Mouse (Mus musculus) cerebral cortex, adult 2 months (tissue): ENCODE data around the gene C1qc.

Experiments
- WGBS: fragments of 180-500 bp; shearing (Covaris S2); methylation state at CpG from one replicate; pipeline ENCODE4 v1.1.7; 2018; 5-methylcytosine and 5-hydroxymethylcytosine counted together

C1qc gene

GRCm38 (mm10) chr4:136892811-136893210, at the start of gene C1qc:
Gene C1qc, minus strand, starts transcription at chr4:136893065.
- WGBS = 74% methylated on average over 5 of the region's 5 CpGs

GRCm38 (mm10) chr4:136937935-136938334, 45.1 kb upstream of the C1qc start:
- 96% methylated on average over 5 of the region's 5 CpGs for WGBS

- WGBS = 81% methylated on average over 4 of the region's 4 CpGs
Observed at GRCm38 (mm10) chr4:136937344-136937743, 44.5 kb upstream of the C1qc start.

GRCm38 (mm10) chr4:136934746-136935613, 42.1 kb upstream of the C1qc start:
- WGBS = 61% methylated on average over 18 of the region's 18 CpGs

- 91% methylated on average over 8 of the region's 8 CpGs for WGBS
Observed at GRCm38 (mm10) chr4:136930474-136930873, 37.6 kb upstream of the C1qc start.

GRCm38 (mm10) chr4:136928928-136929327, 36.1 kb upstream of the C1qc start:
- WGBS = 19% methylated on average over 5 of the region's 5 CpGs

- 31% methylated on average over 15 of the region's 15 CpGs for WGBS
Observed at GRCm38 (mm10) chr4:136925804-136926203, 32.9 kb upstream of the C1qc start.

- WGBS = 47% methylated on average over 6 of the region's 6 CpGs
Observed at GRCm38 (mm10) chr4:136924529-136924928, 31.7 kb upstream of the C1qc start.

GRCm38 (mm10) chr4:136919526-136919925, 26.7 kb upstream of the C1qc start:
- WGBS = 63% methylated on average over 3 of the region's 3 CpGs

- 81% methylated on average over 8 of the region's 8 CpGs for WGBS
Observed at GRCm38 (mm10) chr4:136918834-136919233, 26.0 kb upstream of the C1qc start.

- WGBS = 56% methylated on average over 7 of the region's 7 CpGs
Observed at GRCm38 (mm10) chr4:136917165-136917524, 24.3 kb upstream of the C1qc start.

- 63% methylated on average over 20 of the region's 20 CpGs for WGBS
Observed at GRCm38 (mm10) chr4:136916359-136917164, 23.7 kb upstream of the C1qc start.

GRCm38 (mm10) chr4:136912841-136913240, 20.0 kb upstream of the C1qc start:
- 53% methylated on average over 9 of the region's 9 CpGs for whole genome bisulfite sequencing

- 31% methylated on average over 9 of the region's 9 CpGs for WGBS
Observed at GRCm38 (mm10) chr4:136911804-136912203, 18.9 kb upstream of the C1qc start.

GRCm38 (mm10) chr4:136911211-136911646, 18.4 kb upstream of the C1qc start:
- WGBS = 18% methylated on average over 17 of the region's 17 CpGs

GRCm38 (mm10) chr4:136907033-136907432, 14.2 kb upstream of the C1qc start:
- 22% methylated on average over 7 of the region's 7 CpGs for WGBS

- 5% methylated on average over 23 of the region's 23 CpGs for WGBS
Observed at GRCm38 (mm10) chr4:136904767-136905539, 12.1 kb upstream of the C1qc start.

GRCm38 (mm10) chr4:136899154-136899553, 6.3 kb upstream of the C1qc start:
- WGBS = 67% methylated on average over 7 of the region's 7 CpGs

- 81% methylated on average over 9 of the region's 9 CpGs for WGBS
Observed at GRCm38 (mm10) chr4:136898637-136899036, 5.8 kb upstream of the C1qc start, which contains the start of gene C1qa. Gene C1qa, minus strand, starts transcription at chr4:136898803.

GRCm38 (mm10) chr4:136898084-136898598, 5.3 kb upstream of the C1qc start:
- WGBS = 51% methylated on average over 9 of the region's 9 CpGs

GRCm38 (mm10) chr4:136896461-136896860, 3.6 kb upstream of the C1qc start:
- 33% methylated on average over 10 of the region's 10 CpGs for WGBS

GRCm38 (mm10) chr4:136895861-136896260, 3.0 kb upstream of the C1qc start:
- WGBS = 5% methylated on average over 14 of the region's 15 CpGs
